ENCODE assay signal across 8 mouse cellular contexts in the genomic region with DNA sequence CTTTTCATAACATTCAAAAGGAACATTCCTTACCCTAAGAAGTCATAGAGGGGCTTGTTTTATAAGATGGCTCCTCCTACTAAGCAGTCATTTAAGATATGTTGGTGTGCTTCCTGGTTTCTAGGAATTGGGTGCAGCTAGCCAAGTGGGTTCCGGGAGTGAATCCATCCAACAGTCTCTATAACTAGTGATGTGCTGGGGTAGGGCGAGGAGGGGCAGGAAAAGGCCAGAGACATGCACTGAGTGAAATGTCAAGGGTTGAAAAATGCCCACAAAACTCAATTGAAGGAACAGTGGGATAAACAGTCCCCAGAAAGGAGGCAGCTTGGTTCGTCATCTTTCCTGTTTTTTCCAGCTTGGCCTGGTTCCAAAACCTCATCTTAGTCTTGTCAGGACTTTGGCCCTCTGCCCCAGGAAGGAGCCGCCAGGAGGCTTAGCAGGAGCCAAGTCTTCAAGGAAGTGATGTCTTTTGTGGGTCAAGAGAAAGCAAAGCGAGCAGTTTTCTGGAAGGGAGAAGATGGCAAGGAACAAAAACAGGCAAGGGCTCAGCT. TPM values are rescaled to one million over a fixed set of nuclear protein-coding genes. Genes with fewer than 3 reads are reported as not detected.
DNase-seq lines count a peak whose midpoint lies in the region; ATAC-seq and TF ChIP-seq lines count a peak whose summit lies in the region.

No protein-coding gene starts in this region.

- POLR2A ChIA-PET in Patski (lab: Charles Lee), result no interaction called here

- DNase-seq in Patski (ENCODE audit: low read depth, low spot score), result peak; percentile 71
- peak; percentile 87 for DNase-seq in brain, adult 2 months (ENCODE audit: low read depth, low spot score)
- DNase-seq in frontal cortex, postnatal 10 days (ENCODE audit: low spot score in 2 of 2), result peak; percentile 71 to 76
- DNase-seq in heart, postnatal 4 days, result peak; percentile 91
- DNase-seq in layer of hippocampus, postnatal 36 days, result peak; percentile 38 to 41
- DNase-seq in urinary bladder, postnatal 4 days (ENCODE audit: low spot score in 2 of 2), result peak; percentile 80 to 86
- no peak for DNase-seq in c-Kit-positive CD71-positive TER-119-positive erythroid progenitor cells, embryonic 14.5 days (ENCODE audit: low spot score)

- peaks cover 9% of the 10 kb centered on the region; the same call in 1 of the 2 replicates for H3K79me2 ChIP-seq in macrophage (ENCODE audit: inconsistent target)

- H3K4me3 ChIP-seq in macrophage (ENCODE audit: inconsistent target), result no peak overlapping the region

- peak; percentile 36 for ATAC-seq in Patski

- H3K36me3 ChIP-seq in macrophage (ENCODE audit: inconsistent target), result no peaks in the 10 kb centered on the region

- CTCF ChIA-PET in Patski (lab: Charles Lee), result interaction anchor here (1.3 to 1.5 kb wide), 2 partner anchors 8 to 108 kb away, joined by 3 to 4 read pairs; no protein-coding TSS in a partner anchor

- H3K27me3 ChIP-seq in Patski, result no peaks in the 10 kb centered on the region

- in situ Hi-C loops in Patski (cut with MboI; ENCODE audit: low pct_unique_long_range_greater_than_20kb), result no loop called here

- WGBS in macrophage (ENCODE audit: missing documents), result 36% methylated on average over 5 of the region's 5 CpGs

- H3K27ac ChIP-seq in macrophage, result peak overlapping the region; percentile 80

- no peak for TF ChIP-seq CTCF in Patski (IDR thresholded peaks at IDR 0.05)

RNA-seq across cellular contexts. Expression of a gene that starts 24.0 kb away (rescaled TPM):
- polyA plus RNA-seq in Patski (2021), result 80.7 TPM
- 10 to 100 TPM; 56.2 to 63.2 TPM for total RNA-seq in heart, postnatal 4 days (2021)
- total RNA-seq in layer of hippocampus, postnatal 36 days (2021), result 10 to 100 TPM; 91.1 to 99.3 TPM
- total RNA-seq in macrophage (2018; cell fraction: chromatin; rRNA removed), result 1,000 to 10,000 TPM in 5 of 26 experiments, 100 to 1,000 TPM in 21; 163 to 2,320 (median 324) TPM
- total RNA-seq in macrophage (2018; cell fraction: cytosol; rRNA removed), result 100 to 1,000 TPM in 5 of 26 experiments, 10 to 100 TPM in 21; 48.6 to 258 (median 67.5) TPM
- 100 to 1,000 TPM in 23 of 26 experiments, 10 to 100 TPM in 3; 82.9 to 919 (median 169) TPM for total RNA-seq in macrophage (2018; cell fraction: nucleus; rRNA removed)
- 52.3 to 148 TPM (median 103 TPM) in 3 replicates for polyA plus RNA-seq in macrophage (2018)
